Mouse (Mus musculus): ENCODE results near the gene Gm7137.
"Not testable (repeated sequence)": the region's sequence is repeated elsewhere in the genome, so short reads cannot be mapped to it uniquely, and the experiment has no call there.

DNA sequence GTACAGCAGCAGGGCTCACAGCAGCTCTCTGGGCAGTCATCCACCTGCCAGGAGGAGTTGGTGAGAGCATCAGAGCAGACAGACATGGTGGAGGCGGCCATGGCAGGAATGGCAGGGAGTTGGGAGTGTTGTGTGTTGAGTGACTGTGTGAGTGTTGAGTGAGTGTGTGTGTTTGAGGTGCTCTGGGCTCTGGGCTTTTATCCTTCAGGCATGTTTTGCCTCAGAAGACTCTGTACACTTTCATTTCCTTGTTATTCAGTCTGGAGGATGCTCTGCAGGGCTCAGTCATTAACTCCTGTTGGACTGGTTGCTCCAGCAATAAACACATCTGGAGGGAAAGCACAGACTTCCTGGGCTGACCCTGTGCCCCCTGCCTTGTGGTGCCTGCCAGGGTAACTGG lies 28.4 kb downstream of the Gm7137 start, which contains the start of gene Gm3233:
- not testable (repeated sequence) for TF ChIP-seq EP300 (optimal IDR thresholded peaks at IDR 0.05); CTCF (IDR thresholded peaks at IDR 0.05; ENCODE audit: low read depth)

All from stomach, postnatal 0 days (tissue).